Mouse (Mus musculus) lung, embryonic 15.5 days (tissue): ENCODE data around the gene Abcb10. TPM values are rescaled to one million over a fixed set of nuclear protein-coding genes. Genes with fewer than 3 reads are reported as not detected.
"Not testable (repeated sequence)": the region's sequence is repeated elsewhere in the genome, so short reads cannot be mapped to it uniquely, and the experiment has no call there.

Source experiments
- ATAC-seq: fragments of 200-750 bp; cut with Nextera tagmentation; 2 replicates; pipeline ENCODE4 v1.8.0; 2017; ENCODE audit warnings: moderate number of reproducible peaks, borderline replicate concordance; ENCODE audit not compliant: low FRiP score, low TSS enrichment; ENCODE audit errors: extremely low read depth
- H3K27ac ChIP-seq: fragments of 300-500 bp; sonication (generic); 2 replicates; pipeline ENCODE4 v1.5.1; 2015; ENCODE audit warnings: moderate library complexity, mild to moderate bottlenecking, inconsistent platforms
- H3K27me3 ChIP-seq: fragments of 300-500 bp; sonication (generic); 2 replicates; pipeline ENCODE4 v1.6.1; 2015; ENCODE audit warnings: inconsistent platforms
- H3K36me3 ChIP-seq: fragments of 300-500 bp; sonication (generic); 2 replicates; pipeline ENCODE4 v1.6.1; 2015; ENCODE audit warnings: inconsistent platforms
- H3K4me1 ChIP-seq: fragments of 300-500 bp; sonication (generic); 2 replicates; pipeline ENCODE4 v1.6.1; 2015; ENCODE audit warnings: inconsistent platforms
- H3K4me2 ChIP-seq: fragments of 300-500 bp; sonication (generic); 2 replicates; pipeline ENCODE4 v1.6.1; 2015; ENCODE audit warnings: inconsistent platforms, mild to moderate bottlenecking, moderate library complexity
- H3K4me3 ChIP-seq: fragments of 300-500 bp; sonication (generic); 2 replicates; pipeline ENCODE4 v1.5.1; 2015; ENCODE audit warnings: mild to moderate bottlenecking, inconsistent platforms
- H3K9ac ChIP-seq: fragments of 300-500 bp; sonication (generic); 2 replicates; pipeline ENCODE4 v1.6.1; 2015; ENCODE audit warnings: inconsistent platforms
- H3K9me3 ChIP-seq: fragments of 300-500 bp; sonication (generic); 2 replicates; pipeline ENCODE4 v1.6.1; 2016; ENCODE audit warnings: inconsistent platforms
- WGBS: fragments of 180-500 bp; shearing (Covaris S2); methylation state at CpG from one replicate; pipeline ENCODE4 v1.1.7; 2015; 5-methylcytosine and 5-hydroxymethylcytosine counted together
- polyA plus RNA-seq: library from polyadenylated mRNA; unstranded; fragments of >200 nt; fragmentation: Nextera tagmentation; extraction: Ambion mirVana; gene quantifications from 2 replicates; pipeline ENCODE4 v1.2.1, GENCODE M21; 2015

The Abcb10 gene
- polyA plus RNA-seq, 1 experiment from 2014 or later: 16.3 TPM

DNA sequence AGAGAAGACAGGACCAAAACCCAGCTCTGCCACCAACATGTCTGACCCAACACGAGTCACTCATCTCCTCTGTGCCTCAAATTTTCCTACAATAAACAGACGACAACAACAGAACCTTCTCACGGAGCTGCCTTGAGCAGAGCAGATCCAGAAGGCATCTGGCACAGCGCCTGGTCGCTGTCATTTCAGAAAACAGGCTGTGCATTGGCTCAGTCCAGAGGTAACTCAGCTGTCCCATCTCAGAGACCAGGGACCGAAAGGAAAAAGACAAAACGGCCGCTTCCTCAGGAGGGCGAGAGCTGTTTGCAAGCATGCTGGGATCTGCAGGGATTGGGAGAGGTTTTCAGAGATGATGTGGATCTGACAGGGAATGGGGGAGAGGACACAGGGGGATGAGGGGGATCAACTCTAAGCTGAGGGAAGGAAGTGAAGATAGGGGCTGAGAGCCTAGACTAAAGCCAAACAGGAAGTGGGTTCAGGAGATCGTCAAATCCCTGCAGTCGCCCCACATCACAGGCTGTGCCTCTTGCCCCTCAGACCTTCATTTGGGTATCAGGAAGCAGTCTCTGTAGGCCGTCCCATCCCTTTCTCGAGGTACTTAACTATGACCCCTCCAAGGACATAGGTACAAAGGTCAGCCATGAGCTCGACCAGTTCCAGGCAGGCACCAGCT, 4.6 kb downstream of the Abcb10 start:
- Histone ChIP-seq H3K9me3 (no peaks in the 10 kb centered on the region), H3K4me2 (peak overlapping the region; percentile 21), H3K9ac (no peak overlapping the region), H3K4me3 (no peak overlapping the region), H3K27ac (peak overlapping the region; percentile 78), H3K27me3 (no peaks in the 10 kb centered on the region), H3K36me3 (no peaks in the 10 kb centered on the region), H3K4me1 (peaks cover 18% of the 10 kb centered on the region)
- 34% methylated on average over 14 of the region's 14 CpGs for WGBS
- ATAC-seq: no peak

DNA sequence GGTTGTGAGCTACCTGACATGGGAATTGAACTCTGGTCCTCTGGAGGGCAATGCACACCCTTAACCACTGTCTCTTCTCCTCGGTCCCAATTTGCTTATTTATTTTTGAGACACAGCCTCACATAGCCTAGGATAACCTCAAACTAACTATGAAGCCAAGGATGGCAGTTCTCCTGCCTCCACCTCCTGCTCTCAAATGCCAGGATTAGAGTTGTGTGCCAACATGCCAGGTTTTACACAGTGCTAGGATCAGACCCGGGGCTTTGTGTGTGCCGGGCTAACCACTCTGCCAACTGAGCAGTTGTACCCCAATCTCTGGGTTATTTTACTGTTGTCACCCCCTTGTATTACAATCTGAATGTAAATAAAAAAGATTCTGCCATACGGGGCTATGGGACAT, 5.4 kb downstream of the Abcb10 start:
- Histone ChIP-seq H3K4me1 (peaks cover 18% of the 10 kb centered on the region), H3K4me3 (no peak overlapping the region), H3K27ac (no peak overlapping the region), H3K9ac (no peak overlapping the region), H3K9me3 (no peaks in the 10 kb centered on the region), H3K4me2 (no peak overlapping the region), H3K36me3 (no peaks in the 10 kb centered on the region), H3K27me3 (no peaks in the 10 kb centered on the region)
- ATAC-seq: no peak
- WGBS: 79% methylated on average over 4 of the region's 4 CpGs

DNA sequence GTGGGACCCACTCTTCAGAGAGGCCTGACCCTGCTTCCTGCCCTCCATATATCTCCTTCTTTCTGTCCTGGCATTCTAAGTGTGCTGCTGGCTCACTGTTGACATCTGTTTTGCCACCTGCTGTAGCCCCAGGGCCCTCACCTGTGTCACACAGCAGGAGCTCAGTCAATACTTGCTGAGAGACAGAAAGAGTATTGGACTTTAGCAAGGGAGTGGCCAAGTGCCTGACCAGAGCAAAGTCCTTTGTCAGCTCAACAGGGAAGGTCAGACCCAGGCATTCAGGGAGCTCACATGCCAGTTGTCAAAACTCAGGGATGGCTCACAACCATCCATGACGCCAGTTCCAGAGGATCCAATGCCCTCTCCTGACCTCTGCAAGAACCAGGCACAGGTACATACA, 9.4 kb downstream of the Abcb10 start:
- no peak overlapping the region for H3K9ac ChIP-seq
- 85% methylated on average over 1 of the region's 1 CpGs for WGBS
- no peak overlapping the region for H3K27ac ChIP-seq
- H3K4me1 ChIP-seq: peaks cover 2% of the 10 kb centered on the region; the same call in 1 of the 2 replicates
- H3K4me3 ChIP-seq: no peak overlapping the region
- no peak for ATAC-seq
- H3K36me3 ChIP-seq: no peaks in the 10 kb centered on the region
- H3K9me3 ChIP-seq: no peaks in the 10 kb centered on the region
- no peak overlapping the region for H3K4me2 ChIP-seq
- H3K27me3 ChIP-seq: no peaks in the 10 kb centered on the region

DNA sequence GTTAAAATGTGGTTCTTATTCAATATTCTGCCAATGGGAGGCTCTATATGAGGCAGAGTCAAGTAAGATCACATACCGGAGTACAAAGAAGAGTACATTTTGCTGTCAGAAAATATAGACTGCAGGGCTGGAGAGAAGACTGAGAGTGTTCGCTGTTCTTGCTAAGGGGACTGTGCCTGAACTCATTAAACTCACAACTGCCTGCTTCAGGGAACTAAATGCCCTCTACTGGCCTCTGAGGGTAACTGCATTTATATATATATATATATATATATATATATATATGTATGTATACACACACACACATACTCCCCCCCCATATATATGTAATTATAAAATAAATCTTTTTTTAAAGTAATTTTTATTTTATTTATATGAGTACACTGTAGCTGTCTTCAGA, 16.0 kb downstream of the Abcb10 start:
- no peak overlapping the region for H3K4me2 ChIP-seq
- no peaks in the 10 kb centered on the region for H3K4me1 ChIP-seq
- no peak for ATAC-seq
- H3K27me3 ChIP-seq: no peaks in the 10 kb centered on the region
- H3K27ac ChIP-seq: no peak overlapping the region
- peaks cover 4% of the 10 kb centered on the region; the same call in 1 of the 2 replicates for H3K36me3 ChIP-seq
- H3K9me3 ChIP-seq: no peaks in the 10 kb centered on the region
- H3K4me3 ChIP-seq: no peak overlapping the region
- WGBS: 62% methylated on average over 2 of the region's 2 CpGs
- no peak overlapping the region for H3K9ac ChIP-seq

DNA sequence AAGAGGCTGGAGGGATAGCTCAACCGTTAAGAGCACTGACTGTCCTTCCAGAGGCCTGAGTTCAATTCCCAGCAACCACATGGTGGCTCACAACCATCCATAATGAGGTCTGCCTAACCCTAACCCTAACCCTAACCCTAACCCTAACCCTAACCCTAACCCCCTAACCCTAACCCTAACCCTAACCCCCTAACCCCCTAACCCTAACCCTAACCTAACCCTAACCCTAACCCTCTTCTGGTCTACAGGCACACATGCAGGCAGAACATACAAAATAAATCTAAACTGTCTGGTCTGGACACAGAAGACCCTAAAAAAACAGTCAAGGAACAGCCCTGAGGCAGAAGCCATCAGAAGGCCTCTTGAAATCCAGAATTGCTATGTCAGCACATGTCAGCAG, 21.6 kb downstream of the Abcb10 start:
- no peaks in the 10 kb centered on the region for H3K9me3 ChIP-seq
- H3K4me2 ChIP-seq: no peak overlapping the region
- WGBS: 56% methylated on average over 1 of the region's 1 CpGs
- H3K4me3 ChIP-seq: no peak overlapping the region
- H3K4me1 ChIP-seq: no peaks in the 10 kb centered on the region
- no peaks in the 10 kb centered on the region for H3K27me3 ChIP-seq
- H3K9ac ChIP-seq: no peak overlapping the region
- no peak for ATAC-seq
- peaks cover 11% of the 10 kb centered on the region for H3K36me3 ChIP-seq
- H3K27ac ChIP-seq: no peak overlapping the region

DNA sequence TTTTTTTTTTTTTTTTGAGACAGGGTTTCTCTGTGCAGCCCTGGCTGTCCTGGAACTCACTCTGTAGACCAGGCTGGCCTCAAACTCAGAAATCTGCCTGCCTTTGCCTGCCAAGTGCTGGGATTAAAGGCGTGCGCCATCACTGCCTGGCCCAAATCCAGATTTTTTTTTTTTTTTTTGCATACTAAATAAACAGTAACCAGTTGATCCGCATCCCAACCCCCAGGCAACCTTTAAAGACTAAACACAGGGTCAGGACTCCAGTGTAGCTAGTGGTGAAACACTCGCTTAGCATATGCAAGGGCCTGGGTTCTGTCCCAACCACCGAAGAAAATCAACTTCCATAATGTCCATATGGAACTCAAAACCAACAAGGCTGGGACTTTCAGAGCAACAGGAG, 22.4 kb downstream of the Abcb10 start:
- H3K27ac ChIP-seq, ATAC-seq, H3K4me1 ChIP-seq, H3K4me2 ChIP-seq, H3K4me3 ChIP-seq, H3K9me3 ChIP-seq, H3K9ac ChIP-seq, H3K27me3 ChIP-seq: not testable (repeated sequence)
- peaks cover 11% of the 10 kb centered on the region for H3K36me3 ChIP-seq
- WGBS: 54% methylated on average over 5 of the region's 5 CpGs

DNA sequence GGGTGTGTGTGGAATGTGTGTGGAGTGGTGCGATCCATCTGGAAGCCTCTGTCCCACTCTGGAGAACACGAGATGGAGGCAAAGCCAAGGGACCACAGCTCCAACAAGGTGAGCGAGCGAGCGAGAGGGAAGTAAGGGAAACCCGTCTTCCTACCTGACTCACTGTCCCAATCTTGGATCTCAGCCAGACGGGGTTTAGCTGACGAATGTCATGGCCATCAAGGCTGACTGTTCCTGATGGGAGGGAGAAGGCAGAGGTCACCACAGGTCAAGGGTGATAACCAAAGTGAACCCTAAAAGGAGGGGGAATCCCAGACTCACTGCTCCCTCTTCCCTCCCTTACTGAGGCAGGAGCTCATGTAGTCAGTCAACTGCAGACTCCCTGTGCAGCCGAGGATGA, 22.9 kb downstream of the Abcb10 start:
- H3K27ac ChIP-seq: no peak overlapping the region

DNA sequence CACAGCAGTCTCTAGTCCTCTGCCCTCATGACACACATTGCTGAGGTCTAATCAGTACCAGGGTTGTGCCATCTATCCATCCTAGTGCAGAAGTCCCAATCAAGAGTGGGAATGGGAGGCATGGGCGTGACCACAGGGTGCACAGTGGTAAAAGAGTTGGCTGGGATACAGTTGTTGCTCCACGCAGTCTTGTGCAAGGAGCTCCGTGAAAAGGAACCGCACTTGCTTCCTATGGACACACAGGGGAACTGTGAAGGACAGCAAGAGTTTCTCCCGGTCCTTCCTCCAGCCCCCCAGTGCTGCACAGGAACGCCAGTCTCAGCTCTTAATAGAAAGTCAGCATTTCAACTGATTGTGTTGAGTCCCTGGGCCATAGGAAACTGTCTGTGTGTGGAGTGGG, 23.4 kb downstream of the Abcb10 start:
- H3K9ac ChIP-seq: no peak overlapping the region
- H3K4me3 ChIP-seq: no peak overlapping the region
- 89% methylated on average over 6 of the region's 6 CpGs for WGBS
- ATAC-seq: no peak
- H3K36me3 ChIP-seq: peaks cover 13% of the 10 kb centered on the region
- no peaks in the 10 kb centered on the region for H3K9me3 ChIP-seq
- no peak overlapping the region for H3K4me2 ChIP-seq
- H3K27ac ChIP-seq: no peak overlapping the region
- no peaks in the 10 kb centered on the region for H3K4me1 ChIP-seq
- H3K27me3 ChIP-seq: no peaks in the 10 kb centered on the region

More for the DNA sequence above, 22.9 kb downstream of the Abcb10 start:
- Histone ChIP-seq H3K4me1 (no peaks in the 10 kb centered on the region), H3K9me3 (no peaks in the 10 kb centered on the region), H3K27me3 (no peaks in the 10 kb centered on the region), H3K9ac (no peak overlapping the region), H3K4me3 (no peak overlapping the region), H3K4me2 (no peak overlapping the region), H3K36me3 (peaks cover 11% of the 10 kb centered on the region)
- no peak for ATAC-seq
- 83% methylated on average over 9 of the region's 9 CpGs for WGBS

DNA sequence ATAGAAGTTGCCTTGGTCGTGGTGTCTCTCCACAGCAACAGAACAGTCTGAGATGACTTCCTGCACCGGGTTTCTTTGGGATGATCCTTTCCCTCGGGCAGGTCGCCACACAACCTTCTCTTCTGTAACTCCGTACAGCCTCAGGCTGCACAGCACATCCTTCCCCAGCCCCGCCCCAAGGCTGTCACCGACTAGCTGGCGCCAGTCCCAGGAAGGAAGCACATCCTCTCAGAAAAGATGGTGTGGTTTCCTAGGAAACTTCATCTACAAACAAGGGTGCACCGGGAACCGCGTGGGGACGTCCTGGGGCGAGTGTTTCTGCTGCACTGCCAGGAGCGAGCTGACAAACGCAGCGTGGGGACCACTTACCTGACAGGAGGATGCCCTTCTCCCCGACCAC, 24.8 kb downstream of the Abcb10 start:
- Histone ChIP-seq H3K9me3 (no peaks in the 10 kb centered on the region), H3K27ac (no peak overlapping the region), H3K4me2 (no peak overlapping the region), H3K4me1 (no peaks in the 10 kb centered on the region), H3K9ac (no peak overlapping the region), H3K27me3 (no peaks in the 10 kb centered on the region), H3K4me3 (no peak overlapping the region), H3K36me3 (peaks cover 19% of the 10 kb centered on the region)
- ATAC-seq: no peak
- WGBS: 64% methylated on average over 17 of the region's 17 CpGs

DNA sequence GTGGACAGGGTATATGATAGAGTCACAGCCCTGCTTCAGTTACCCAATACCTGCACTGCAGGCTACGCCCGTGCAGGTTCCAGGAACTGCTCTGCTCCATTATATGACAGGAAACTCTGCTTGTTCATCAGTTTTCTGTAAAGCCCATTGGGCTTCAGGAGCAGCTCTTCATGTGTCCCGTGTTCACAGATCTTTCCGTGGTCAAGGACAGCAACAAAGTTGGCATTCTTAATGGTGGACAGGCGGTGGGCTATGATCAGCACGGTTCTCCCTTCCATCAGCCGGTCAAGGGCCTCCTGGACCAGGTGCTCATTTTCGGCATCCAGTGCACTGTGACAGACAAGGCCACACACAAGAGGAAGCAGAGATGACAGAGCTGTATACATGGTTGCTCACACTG, 28.7 kb downstream of the Abcb10 start:
- H3K27me3 ChIP-seq: no peaks in the 10 kb centered on the region
- no peak overlapping the region for H3K4me3 ChIP-seq
- H3K4me2 ChIP-seq: no peak overlapping the region
- no peak overlapping the region for H3K27ac ChIP-seq
- H3K36me3 ChIP-seq: peaks cover 12% of the 10 kb centered on the region
- WGBS: 88% methylated on average over 8 of the region's 8 CpGs
- ATAC-seq: no peak
- no peak overlapping the region for H3K9ac ChIP-seq
- H3K9me3 ChIP-seq: no peaks in the 10 kb centered on the region
- peaks cover 9% of the 10 kb centered on the region for H3K4me1 ChIP-seq

DNA sequence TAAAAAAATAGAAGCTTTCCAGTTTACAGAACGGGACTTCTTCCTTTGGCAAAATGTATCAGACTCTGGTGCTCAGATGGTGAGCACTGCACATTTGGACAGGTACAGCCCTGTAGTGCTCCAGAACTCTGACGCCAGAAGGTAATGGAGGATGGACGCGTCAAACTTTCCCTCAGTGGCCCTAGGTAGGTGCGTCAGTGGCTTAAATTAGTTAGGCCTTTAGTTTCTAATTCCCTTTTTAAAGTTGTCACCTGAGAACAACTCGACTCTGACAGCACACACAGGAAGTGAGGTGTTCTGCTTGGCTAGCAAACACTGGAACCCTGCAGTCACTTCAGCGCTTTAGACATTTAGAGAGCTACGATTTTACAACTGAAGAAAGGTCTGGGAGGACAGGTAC, 29.2 kb downstream of the Abcb10 start:
- no peak overlapping the region for H3K4me2 ChIP-seq
- H3K4me1 ChIP-seq: peaks cover 9% of the 10 kb centered on the region
- no peaks in the 10 kb centered on the region for H3K27me3 ChIP-seq
- no peak overlapping the region for H3K4me3 ChIP-seq
- peaks cover 12% of the 10 kb centered on the region for H3K36me3 ChIP-seq
- ATAC-seq: no peak
- no peaks in the 10 kb centered on the region for H3K9me3 ChIP-seq
- 83% methylated on average over 8 of the region's 8 CpGs for WGBS
- H3K9ac ChIP-seq: no peak overlapping the region
- no peak overlapping the region for H3K27ac ChIP-seq

DNA sequence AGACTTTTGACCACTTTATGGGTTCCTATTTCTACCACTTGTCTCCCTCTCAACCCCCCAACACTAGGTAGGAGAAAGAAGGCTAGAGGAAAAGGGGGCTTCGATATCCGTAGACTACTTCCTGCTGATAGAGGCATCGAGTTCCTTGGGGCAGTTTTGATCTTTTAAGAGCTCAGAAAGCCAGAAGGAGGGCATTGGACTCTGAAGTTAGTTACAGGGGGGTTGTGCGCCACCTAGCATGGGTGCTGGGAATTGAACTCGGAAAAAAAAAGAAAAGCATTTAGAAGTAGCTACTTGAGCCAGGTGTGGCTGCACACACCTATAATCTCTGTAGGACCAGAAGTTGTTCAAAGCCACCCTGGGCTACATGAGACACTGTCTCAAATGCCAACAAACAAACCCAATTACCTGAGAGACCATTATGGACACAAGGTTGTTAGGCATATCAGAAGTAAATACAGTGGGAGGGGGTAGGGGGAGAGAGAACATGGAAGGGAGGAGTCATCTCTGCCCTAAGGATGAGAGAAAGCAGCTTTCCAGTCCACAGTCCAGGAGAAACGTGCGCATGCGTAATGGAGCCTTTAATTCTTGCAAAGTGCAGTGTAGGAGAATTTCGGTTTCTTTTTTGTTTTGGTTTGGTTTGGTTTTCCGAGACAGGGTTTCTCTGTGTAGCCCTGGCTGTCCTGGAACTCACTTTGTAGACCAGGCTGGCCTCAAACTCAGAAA, 32.7 kb downstream of the Abcb10 start:
- Histone ChIP-seq H3K36me3 (peaks cover 20% of the 10 kb centered on the region), H3K4me2 (peak overlapping the region; percentile 90), H3K4me1 (peaks cover 16% of the 10 kb centered on the region), H3K9ac (peak overlapping the region; percentile 92), H3K4me3 (peak overlapping the region; percentile 99), H3K27ac (peak overlapping the region; percentile 86), H3K27me3 (no peaks in the 10 kb centered on the region), H3K9me3 (no peaks in the 10 kb centered on the region)
- peak; percentile 23; the same call in 1 of the 2 replicates for ATAC-seq
- 27% methylated on average over 10 of the region's 10 CpGs for WGBS
